In genomic region chr11:84871548-84872069, GRCm38 (mm10) we compare ENCODE assay signal across 8 mouse cellular contexts. TPM values are rescaled to one million over a fixed set of nuclear protein-coding genes. Genes with fewer than 3 reads are reported as not detected.
DNase-seq lines count a peak whose midpoint lies in the region; ATAC-seq and TF ChIP-seq lines count a peak whose summit lies in the region.

No protein-coding gene starts in this region.

- no peak for TF ChIP-seq CTCF in liver, adult 2 months (IDR thresholded peaks at IDR 0.05; ENCODE audit: low read depth, low read length)

- peak; percentile 58 for DNase-seq in liver, adult 2 months (ENCODE audit: extremely low read depth, low read depth, low spot score)
- DNase-seq in liver = no peak
- DNase-seq in yolk sac, embryonic 10.5 days (ENCODE audit: low spot score) = no peak

- H3K9ac ChIP-seq in liver, adult 2 months (ENCODE audit: low read depth, low read length) = peak overlapping the region; percentile 89; the same call in 1 of the 2 replicates
- H3K9ac ChIP-seq in embryonic facial prominence, embryonic 12.5 days = peak overlapping the region; percentile 92
- peak overlapping the region; percentile 83 for H3K9ac ChIP-seq in intestine, embryonic 15.5 days
- peak overlapping the region; percentile 95 for H3K9ac ChIP-seq in neural tube, embryonic 12.5 days

- no peaks in the 10 kb centered on the region for H3K27me3 ChIP-seq in liver, adult 2 months (ENCODE audit: control insufficient read depth, insufficient read depth, low read length)
- H3K27me3 ChIP-seq in embryonic facial prominence, embryonic 12.5 days = no peaks in the 10 kb centered on the region
- H3K27me3 ChIP-seq in intestine, embryonic 15.5 days (replicated peaks) = no peaks in the 10 kb centered on the region
- H3K27me3 ChIP-seq in neural tube, embryonic 12.5 days (replicated peaks) = no peaks in the 10 kb centered on the region

- H3K27ac ChIP-seq in liver, adult 2 months (replicated peaks; ENCODE audit: insufficient read depth, low read depth, low read length) = peak overlapping the region; percentile 92
- peak overlapping the region; percentile 94 for H3K27ac ChIP-seq in embryonic facial prominence, embryonic 12.5 days
- peak overlapping the region; percentile 99 for H3K27ac ChIP-seq in intestine, embryonic 15.5 days
- H3K27ac ChIP-seq in neural tube, embryonic 12.5 days = 0 out of 2 replicates have a peak overlapping the region, but pooled peaks have one; percentile 99

- H3K4me2 ChIP-seq in embryonic facial prominence, embryonic 12.5 days (replicated peaks) = peak overlapping the region; percentile 72
- peak overlapping the region; percentile 63 for H3K4me2 ChIP-seq in intestine, embryonic 15.5 days (replicated peaks)
- peak overlapping the region; percentile 93 for H3K4me2 ChIP-seq in neural tube, embryonic 12.5 days (replicated peaks)

- H3K9me3 ChIP-seq in embryonic facial prominence, embryonic 12.5 days = no peaks in the 10 kb centered on the region
- H3K9me3 ChIP-seq in intestine, embryonic 15.5 days = no peaks in the 10 kb centered on the region
- no peaks in the 10 kb centered on the region for H3K9me3 ChIP-seq in neural tube, embryonic 12.5 days

- peaks cover 5% of the 10 kb centered on the region; the same call in 1 of the 2 replicates for H3K79me2 ChIP-seq in liver, adult 2 months (ENCODE audit: control insufficient read depth, insufficient read depth, low read length)

- peaks cover 6% of the 10 kb centered on the region; the same call in 1 of the 2 replicates for H3K4me1 ChIP-seq in liver, adult 2 months (ENCODE audit: control insufficient read depth, insufficient read depth, low read length)
- peaks cover 16% of the 10 kb centered on the region for H3K4me1 ChIP-seq in embryonic facial prominence, embryonic 12.5 days
- 0 out of 2 replicates have a peak, but pooled peaks cover 3% of the 10 kb centered on the region for H3K4me1 ChIP-seq in intestine, embryonic 15.5 days (replicated peaks)
- H3K4me1 ChIP-seq in neural tube, embryonic 12.5 days = peaks cover 14% of the 10 kb centered on the region

- H3K36me3 ChIP-seq in liver, adult 2 months (ENCODE audit: control insufficient read depth, insufficient read depth, low read length) = 0 out of 2 replicates have a peak, but pooled peaks cover 2% of the 10 kb centered on the region
- H3K36me3 ChIP-seq in embryonic facial prominence, embryonic 12.5 days = no peaks in the 10 kb centered on the region
- no peaks in the 10 kb centered on the region for H3K36me3 ChIP-seq in intestine, embryonic 15.5 days
- no peaks in the 10 kb centered on the region for H3K36me3 ChIP-seq in neural tube, embryonic 12.5 days

- no peak for ATAC-seq in embryonic facial prominence, embryonic 12.5 days (ENCODE audit: insufficient number of reproducible peaks, insufficient read depth, low FRiP score, low TSS enrichment)
- no peak for ATAC-seq in intestine, embryonic 15.5 days
- ATAC-seq in neural tube, embryonic 12.5 days (ENCODE audit: low FRiP score, low read depth) = no peak
- ATAC-seq in activated CD4-positive, CD25-positive, alpha-beta regulatory T cell, adult 4 months = no peak
- no peak for ATAC-seq in megakaryocyte-erythroid progenitor cell, adult 5-6 weeks (replicated peaks; ENCODE audit: low FRiP score, low TSS enrichment, poor library complexity, severe bottlenecking)

- H3K4me3 ChIP-seq in liver, adult 2 months (ENCODE audit: insufficient read depth, low read depth, low read length) = peak overlapping the region; percentile 83
- peak overlapping the region; percentile 93 for H3K4me3 ChIP-seq in embryonic facial prominence, embryonic 12.5 days
- peak overlapping the region; percentile 86 for H3K4me3 ChIP-seq in intestine, embryonic 15.5 days (replicated peaks)
- H3K4me3 ChIP-seq in neural tube, embryonic 12.5 days = peak overlapping the region; percentile 91

- TF ChIP-seq POLR2A in liver, adult 2 months (IDR thresholded peaks at IDR 0.05; ENCODE audit: extremely low read depth, insufficient read depth, low read length) = no peak

- 27% methylated on average over 4 of the region's 4 CpGs for WGBS in liver, adult 2 months
- 73% methylated on average over 4 of the region's 4 CpGs for WGBS in embryonic facial prominence, embryonic 12.5 days
- 62% methylated on average over 4 of the region's 4 CpGs for WGBS in intestine, embryonic 15.5 days
- 77% methylated on average over 4 of the region's 4 CpGs for WGBS in neural tube, embryonic 12.5 days

RNA-seq across cellular contexts. Expression of gene Ggnbp2, which starts 1.0 kb away (rescaled TPM):
- total RNA-seq in liver, adult 2 months (2014; rRNA removed) = 84.9 and 96.4 TPM in 2 replicates
- polyA plus RNA-seq in liver, adult 2 months (2012; rRNA removed) = 22.5 and 34.0 TPM in 2 replicates
- polyA plus RNA-seq in embryonic facial prominence, embryonic 12.5 days (2016; fragmentation: Nextera tagmentation; extraction: Ambion mirVana) = 73.6 and 75.1 TPM in 2 replicates
- 78.7 and 83.1 TPM in 2 replicates for polyA plus RNA-seq in intestine, embryonic 15.5 days (2015; fragmentation: Nextera tagmentation; extraction: Ambion mirVana)
- 80.0 and 93.3 TPM in 2 replicates for polyA plus RNA-seq in neural tube, embryonic 12.5 days (2016; fragmentation: Nextera tagmentation; extraction: Ambion mirVana)
- polyA plus RNA-seq in activated CD4-positive, CD25-positive, alpha-beta regulatory T cell, adult 4 months (2017; shearing (Covaris generic)) = 100 to 1,000 TPM in 1 of 2 experiments, 10 to 100 TPM in 1; 84.9 to 107 TPM
- 91.1 and 108 TPM in 2 replicates for total RNA-seq in megakaryocyte-erythroid progenitor cell, adult 5-6 weeks (2014; fragmentation: Nextera tagmentation)
- 155 and 184 TPM in 2 replicates for total RNA-seq in megakaryocyte-erythroid progenitor cell, adult 5-6 weeks (2017)

RNA-seq across cellular contexts. Expression of gene Myo19, which starts 8.3 kb away (rescaled TPM):
- total RNA-seq in liver, adult 2 months (2014; rRNA removed) = 2.3 and 3.7 TPM in 2 replicates
- 5.3 and 7.7 TPM in 2 replicates for polyA plus RNA-seq in liver, adult 2 months (2012; rRNA removed)
- 10.2 and 10.7 TPM in 2 replicates for polyA plus RNA-seq in embryonic facial prominence, embryonic 12.5 days (2016; fragmentation: Nextera tagmentation; extraction: Ambion mirVana)
- 7.6 and 7.8 TPM in 2 replicates for polyA plus RNA-seq in intestine, embryonic 15.5 days (2015; fragmentation: Nextera tagmentation; extraction: Ambion mirVana)
- 8.2 and 8.8 TPM in 2 replicates for polyA plus RNA-seq in neural tube, embryonic 12.5 days (2016; fragmentation: Nextera tagmentation; extraction: Ambion mirVana)
- 1 to 10 TPM; 2.3 to 3.2 TPM for polyA plus RNA-seq in activated CD4-positive, CD25-positive, alpha-beta regulatory T cell, adult 4 months (2017; shearing (Covaris generic))
- total RNA-seq in megakaryocyte-erythroid progenitor cell, adult 5-6 weeks (2014; fragmentation: Nextera tagmentation) = 15.2 and 24.5 TPM in 2 replicates
- total RNA-seq in megakaryocyte-erythroid progenitor cell, adult 5-6 weeks (2017) = 3.5 and 10.3 TPM in 2 replicates

RNA-seq across cellular contexts. Expression of gene Pigw, which starts 8.5 kb away (rescaled TPM):
- 4.2 and 4.8 TPM in 2 replicates for total RNA-seq in liver, adult 2 months (2014; rRNA removed)
- polyA plus RNA-seq in liver, adult 2 months (2012; rRNA removed) = 1.2 and 1.5 TPM in 2 replicates
- 2.3 and 2.6 TPM in 2 replicates for polyA plus RNA-seq in embryonic facial prominence, embryonic 12.5 days (2016; fragmentation: Nextera tagmentation; extraction: Ambion mirVana)
- polyA plus RNA-seq in intestine, embryonic 15.5 days (2015; fragmentation: Nextera tagmentation; extraction: Ambion mirVana) = 2.8 and 3.4 TPM in 2 replicates
- polyA plus RNA-seq in neural tube, embryonic 12.5 days (2016; fragmentation: Nextera tagmentation; extraction: Ambion mirVana) = 1.9 and 2.8 TPM in 2 replicates
- 1 to 10 TPM; 1.5 to 3.2 TPM for polyA plus RNA-seq in activated CD4-positive, CD25-positive, alpha-beta regulatory T cell, adult 4 months (2017; shearing (Covaris generic))
- total RNA-seq in megakaryocyte-erythroid progenitor cell, adult 5-6 weeks (2014; fragmentation: Nextera tagmentation) = 10.2 and 11.1 TPM in 2 replicates
- total RNA-seq in megakaryocyte-erythroid progenitor cell, adult 5-6 weeks (2017) = 12.3 and 14.5 TPM in 2 replicates

RNA-seq across cellular contexts. Expression of gene Dhrs11, which starts 42.8 kb away (rescaled TPM):
- 14.8 and 23.2 TPM in 2 replicates for total RNA-seq in liver, adult 2 months (2014; rRNA removed)
- 68.3 and 75.1 TPM in 2 replicates for polyA plus RNA-seq in liver, adult 2 months (2012; rRNA removed)
- polyA plus RNA-seq in embryonic facial prominence, embryonic 12.5 days (2016; fragmentation: Nextera tagmentation; extraction: Ambion mirVana) = 12.3 and 13.5 TPM in 2 replicates
- 64.4 and 78.1 TPM in 2 replicates for polyA plus RNA-seq in intestine, embryonic 15.5 days (2015; fragmentation: Nextera tagmentation; extraction: Ambion mirVana)
- 8.2 and 8.9 TPM in 2 replicates for polyA plus RNA-seq in neural tube, embryonic 12.5 days (2016; fragmentation: Nextera tagmentation; extraction: Ambion mirVana)
- 1 to 10 TPM; 9.0 to 9.1 TPM for polyA plus RNA-seq in activated CD4-positive, CD25-positive, alpha-beta regulatory T cell, adult 4 months (2017; shearing (Covaris generic))
- total RNA-seq in megakaryocyte-erythroid progenitor cell, adult 5-6 weeks (2014; fragmentation: Nextera tagmentation) = 48.3 and 77.1 TPM in 2 replicates
- 22.0 and 43.6 TPM in 2 replicates for total RNA-seq in megakaryocyte-erythroid progenitor cell, adult 5-6 weeks (2017)

RNA-seq across cellular contexts. Expression of gene Znhit3, which starts 44.6 kb away (rescaled TPM):
- 10.0 and 10.3 TPM in 2 replicates for total RNA-seq in liver, adult 2 months (2014; rRNA removed)
- 4.3 and 5.4 TPM in 2 replicates for polyA plus RNA-seq in liver, adult 2 months (2012; rRNA removed)
- polyA plus RNA-seq in embryonic facial prominence, embryonic 12.5 days (2016; fragmentation: Nextera tagmentation; extraction: Ambion mirVana) = 63.8 and 65.3 TPM in 2 replicates
- polyA plus RNA-seq in intestine, embryonic 15.5 days (2015; fragmentation: Nextera tagmentation; extraction: Ambion mirVana) = 51.6 and 57.1 TPM in 2 replicates
- 61.4 and 63.5 TPM in 2 replicates for polyA plus RNA-seq in neural tube, embryonic 12.5 days (2016; fragmentation: Nextera tagmentation; extraction: Ambion mirVana)
- polyA plus RNA-seq in activated CD4-positive, CD25-positive, alpha-beta regulatory T cell, adult 4 months (2017; shearing (Covaris generic)) = 10 to 100 TPM; 34.7 to 35.7 TPM
- 32.7 and 51.7 TPM in 2 replicates for total RNA-seq in megakaryocyte-erythroid progenitor cell, adult 5-6 weeks (2014; fragmentation: Nextera tagmentation)
- total RNA-seq in megakaryocyte-erythroid progenitor cell, adult 5-6 weeks (2017) = 31.9 and 41.2 TPM in 2 replicates
